Mouse (Mus musculus) urinary bladder, adult 2 months (tissue): ENCODE data around the gene Dpy19l3. TPM values are rescaled to one million over a fixed set of nuclear protein-coding genes. Genes with fewer than 3 reads are reported as not detected.

ENCODE experiments used
- DNase-seq: peaks from one replicate; pipeline ENCODE4 v3.0.0; 2022; ENCODE audit warnings: low spot score
- polyA plus RNA-seq: library from polyadenylated mRNA; depleted of rRNA; stranded (reverse); fragments of >200 nt; gene quantifications from 2 replicates; pipeline ENCODE4 v1.2.3, GENCODE M21; 2012

The Dpy19l3 gene
- polyA plus RNA-seq, 1 experiment: 7.2 TPM

- DNase-seq: no peak
Observed at GRCm38 (mm10) chr7:35688781-35689349, 65.4 kb downstream of the Dpy19l3 start.

- DNase-seq: no peak
Observed at GRCm38 (mm10) chr7:35688276-35688675, 66.0 kb downstream of the Dpy19l3 start.

GRCm38 (mm10) chr7:35687229-35687628 lies 67.0 kb downstream of the Dpy19l3 start:
- DNase-seq: no peak

GRCm38 (mm10) chr7:35686756-35687155 lies 67.5 kb downstream of the Dpy19l3 start:
- DNase-seq: peak; percentile 49

- no peak for DNase-seq
Observed at GRCm38 (mm10) chr7:35686216-35686615, 68.0 kb downstream of the Dpy19l3 start.

- no peak for DNase-seq
Observed at GRCm38 (mm10) chr7:35683409-35684122, 70.7 kb downstream of the Dpy19l3 start.

GRCm38 (mm10) chr7:35681559-35681958 lies 72.7 kb downstream of the Dpy19l3 start:
- no peak for DNase-seq

- no peak for DNase-seq
Observed at GRCm38 (mm10) chr7:35678976-35679375, 75.3 kb downstream of the Dpy19l3 start.

- no peak for DNase-seq
Observed at GRCm38 (mm10) chr7:35668066-35669041, 85.9 kb downstream of the Dpy19l3 start.

- DNase-seq: no peak
Observed at GRCm38 (mm10) chr7:35663790-35664376, 90.4 kb downstream of the Dpy19l3 start.

- no peak for DNase-seq
Observed at GRCm38 (mm10) chr7:35659173-35659572, 95.1 kb downstream of the Dpy19l3 start.

GRCm38 (mm10) chr7:35657829-35658228 lies 96.4 kb downstream of the Dpy19l3 start:
- DNase-seq: no peak

GRCm38 (mm10) chr7:35651583-35652270 lies 102.5 kb downstream of the Dpy19l3 start:
- no peak for DNase-seq

- DNase-seq: no peak
Observed at GRCm38 (mm10) chr7:35650716-35651410, 103.4 kb downstream of the Dpy19l3 start.

GRCm38 (mm10) chr7:35649071-35649470 lies 105.2 kb downstream of the Dpy19l3 start:
- no peak for DNase-seq

- DNase-seq: no peak
Observed at GRCm38 (mm10) chr7:35648239-35649069, 105.8 kb downstream of the Dpy19l3 start.

- DNase-seq: peak; percentile 96
Observed at GRCm38 (mm10) chr7:35647101-35647698, 107.1 kb downstream of the Dpy19l3 start, which contains the start of gene Pdcd5. Gene Pdcd5 (minus strand): TSS chr7:35647521.

GRCm38 (mm10) chr7:35646317-35647081 lies 107.8 kb downstream of the Dpy19l3 start:
- peak; percentile 26 for DNase-seq

GRCm38 (mm10) chr7:35640072-35640471 lies 114.2 kb downstream of the Dpy19l3 start:
- no peak for DNase-seq
